Mouse (Mus musculus): ENCODE measurements at regions not wholly inside any gene's neighbourhood (a gene's known extent, or its start where the extent isn't known, plus 50 kb on each side); places are given as distances from the start of the nearest gene placed in this dataset.

GRCm38 (mm10) chr9:52271345-52272116 is 103.2 kb upstream of the Zc3h12c start:
- no peak for DNase-seq (ENCODE audit: extremely low spot score in 1 of 2, low spot score in 2 of 2)
- intact Hi-C loops (cut with DNase I) = no loop called here

- no peak for DNase-seq (ENCODE audit: extremely low spot score in 1 of 2, low spot score in 2 of 2)
- intact Hi-C loops (cut with DNase I) = no loop called here
Observed at GRCm38 (mm10) chr9:52261538-52261937, 93.2 kb upstream of the Zc3h12c start.

- DNase-seq (ENCODE audit: extremely low spot score in 1 of 2, low spot score in 2 of 2) = no peak
- intact Hi-C loops (cut with DNase I) = no loop called here
Observed at GRCm38 (mm10) chr9:52259459-52259858, 91.1 kb upstream of the Zc3h12c start.

GRCm38 (mm10) chr9:52255692-52256091 is 87.3 kb upstream of the Zc3h12c start:
- intact Hi-C loops (cut with DNase I) = no loop called here
- DNase-seq (ENCODE audit: extremely low spot score in 1 of 2, low spot score in 2 of 2) = no peak

- intact Hi-C loops (cut with DNase I) = no loop called here
- no peak for DNase-seq (ENCODE audit: extremely low spot score in 1 of 2, low spot score in 2 of 2)
Observed at GRCm38 (mm10) chr9:52254475-52254874, 86.1 kb upstream of the Zc3h12c start.

- intact Hi-C loops (cut with DNase I) = no loop called here
- no peak for DNase-seq (ENCODE audit: extremely low spot score in 1 of 2, low spot score in 2 of 2)
Observed at GRCm38 (mm10) chr9:52251455-52251854, 83.1 kb upstream of the Zc3h12c start.

GRCm38 (mm10) chr9:52246712-52247111 is 78.3 kb upstream of the Zc3h12c start:
- no peak for DNase-seq (ENCODE audit: extremely low spot score in 1 of 2, low spot score in 2 of 2)
- intact Hi-C loops (cut with DNase I) = no loop called here

- intact Hi-C loops (cut with DNase I) = no loop called here
- no peak for DNase-seq (ENCODE audit: extremely low spot score in 1 of 2, low spot score in 2 of 2)
Observed at GRCm38 (mm10) chr9:52244081-52244480, 75.7 kb upstream of the Zc3h12c start.

GRCm38 (mm10) chr9:52243032-52243431 is 74.7 kb upstream of the Zc3h12c start:
- intact Hi-C loops (cut with DNase I) = no loop called here
- no peak for DNase-seq (ENCODE audit: extremely low spot score in 1 of 2, low spot score in 2 of 2)

- intact Hi-C loops (cut with DNase I) = no loop called here
Observed at GRCm38 (mm10) chr9:52241577-52241976, 73.2 kb upstream of the Zc3h12c start.

GRCm38 (mm10) chr9:52240585-52241320 is 72.4 kb upstream of the Zc3h12c start:
- intact Hi-C loops (cut with DNase I) = no loop called here
- no peak for DNase-seq (ENCODE audit: extremely low spot score in 1 of 2, low spot score in 2 of 2)

More at GRCm38 (mm10) chr9:52241577-52241976, 73.2 kb upstream of the Zc3h12c start:
- no peak for DNase-seq (ENCODE audit: extremely low spot score in 1 of 2, low spot score in 2 of 2)

- no peak for DNase-seq (ENCODE audit: extremely low spot score in 1 of 2, low spot score in 2 of 2)
- intact Hi-C loops (cut with DNase I) = no loop called here
Observed at GRCm38 (mm10) chr9:52234775-52235174, 66.4 kb upstream of the Zc3h12c start.

- no peak for DNase-seq (ENCODE audit: extremely low spot score in 1 of 2, low spot score in 2 of 2)
- intact Hi-C loops (cut with DNase I) = no loop called here
Observed at GRCm38 (mm10) chr9:52229589-52229988, 61.2 kb upstream of the Zc3h12c start.

GRCm38 (mm10) chr9:52225646-52226045 is 57.3 kb upstream of the Zc3h12c start:
- DNase-seq (ENCODE audit: extremely low spot score in 1 of 2, low spot score in 2 of 2) = no peak
- intact Hi-C loops (cut with DNase I) = no loop called here

GRCm38 (mm10) chr9:52223509-52224113 is 55.2 kb upstream of the Zc3h12c start:
- DNase-seq (ENCODE audit: extremely low spot score in 1 of 2, low spot score in 2 of 2) = peak in 1 of 2 experiments; percentile 23

More at GRCm38 (mm10) chr9:52223509-52224113, 55.2 kb upstream of the Zc3h12c start:
- intact Hi-C loops (cut with DNase I) = no loop called here

Measured in left cerebral cortex, postnatal 10 days (tissue).